Mouse (Mus musculus): ENCODE measurements around the gene Clstn2.

- TF ChIP-seq CTCF (IDR thresholded peaks at IDR 0.05; ENCODE audit: low read depth, low read length) (no peak), GATA1 (IDR thresholded peaks at IDR 0.05; ENCODE audit: borderline replicate concordance, low read length) (no peak)
Observed at GRCm38 (mm10) chr9:97852859-97853258, 180.1 kb downstream of the Clstn2 start.
